Mouse (Mus musculus) intestine, postnatal 0 days (tissue): ENCODE data around the gene Macrod1. TPM values are rescaled to one million over a fixed set of nuclear protein-coding genes. Genes with fewer than 3 reads are reported as not detected.
"Not testable (repeated sequence)": the region's sequence is repeated elsewhere in the genome, so short reads cannot be mapped to it uniquely, and the experiment has no call there.

Experiments used
- ATAC-seq: fragments of 200-750 bp; cut with Nextera tagmentation; 2 replicates; pipeline ENCODE4 v1.8.0; 2017; ENCODE audit warnings: mild to moderate bottlenecking, moderate TSS enrichment, moderate library complexity
- H3K27ac ChIP-seq: fragments of 300-500 bp; sonication (generic); 2 replicates; pipeline ENCODE4 v1.5.1; 2014; ENCODE audit warnings: mild to moderate bottlenecking, low read depth, low read length, moderate library complexity
- H3K27me3 ChIP-seq: fragments of 300-500 bp; sonication (generic); replicated peaks from 2 replicates; pipeline ENCODE4 v1.6.1; 2014; ENCODE audit warnings: low read length, mixed read lengths; ENCODE audit not compliant: control insufficient read depth, insufficient read depth
- H3K36me3 ChIP-seq: fragments of 300-500 bp; sonication (generic); 2 replicates; pipeline ENCODE4 v1.6.1; 2014; ENCODE audit warnings: mild to moderate bottlenecking, moderate library complexity; ENCODE audit not compliant: control insufficient read depth, insufficient read depth
- H3K4me1 ChIP-seq: fragments of 300-500 bp; sonication (generic); replicated peaks from 2 replicates; pipeline ENCODE4 v1.6.1; 2014; ENCODE audit warnings: antibody characterized with exemption, low read length, mixed read lengths; ENCODE audit not compliant: control insufficient read depth, insufficient read depth
- H3K4me2 ChIP-seq: fragments of 300-500 bp; sonication (generic); replicated peaks from 2 replicates; pipeline ENCODE4 v1.6.1; 2014; ENCODE audit warnings: low read depth, mild to moderate bottlenecking, moderate library complexity
- H3K4me3 ChIP-seq: fragments of 300-500 bp; sonication (generic); 2 replicates; pipeline ENCODE4 v1.5.1; 2014; ENCODE audit warnings: low read depth, low read length
- H3K9ac ChIP-seq: fragments of 300-500 bp; sonication (generic); 2 replicates; pipeline ENCODE4 v1.6.1; 2014; ENCODE audit warnings: mild to moderate bottlenecking, low read depth, low read length
- H3K9me3 ChIP-seq: fragments of 300-500 bp; sonication (generic); 2 replicates; pipeline ENCODE4 v1.6.1; 2016; ENCODE audit warnings: mixed run types; ENCODE audit not compliant: control insufficient read depth
- CTCF ChIP-seq: sonication (generic); IDR thresholded peaks from 2 replicates; pipeline ENCODE4 v1.5.1; 2016; ENCODE audit warnings: low read depth, mild to moderate bottlenecking, control low read depth, antibody characterized with exemption, moderate library complexity
- WGBS: fragments of 180-500 bp; shearing (Covaris S2); extraction: QIAGEN DNeasy Blood & Tissue Kit; methylation state at CpG from one replicate; pipeline ENCODE4 v1.1.7; 2014; 5-methylcytosine and 5-hydroxymethylcytosine counted together
- polyA plus RNA-seq: library from polyadenylated mRNA; unstranded; fragments of >200 nt; fragmentation: Nextera tagmentation; extraction: Ambion mirVana; gene quantifications from 2 replicates; pipeline ENCODE4 v1.2.1, GENCODE M21; 2015

Macrod1 gene
- polyA plus RNA-seq, 1 experiment from 2014 or later, result 15.1 TPM

DNA sequence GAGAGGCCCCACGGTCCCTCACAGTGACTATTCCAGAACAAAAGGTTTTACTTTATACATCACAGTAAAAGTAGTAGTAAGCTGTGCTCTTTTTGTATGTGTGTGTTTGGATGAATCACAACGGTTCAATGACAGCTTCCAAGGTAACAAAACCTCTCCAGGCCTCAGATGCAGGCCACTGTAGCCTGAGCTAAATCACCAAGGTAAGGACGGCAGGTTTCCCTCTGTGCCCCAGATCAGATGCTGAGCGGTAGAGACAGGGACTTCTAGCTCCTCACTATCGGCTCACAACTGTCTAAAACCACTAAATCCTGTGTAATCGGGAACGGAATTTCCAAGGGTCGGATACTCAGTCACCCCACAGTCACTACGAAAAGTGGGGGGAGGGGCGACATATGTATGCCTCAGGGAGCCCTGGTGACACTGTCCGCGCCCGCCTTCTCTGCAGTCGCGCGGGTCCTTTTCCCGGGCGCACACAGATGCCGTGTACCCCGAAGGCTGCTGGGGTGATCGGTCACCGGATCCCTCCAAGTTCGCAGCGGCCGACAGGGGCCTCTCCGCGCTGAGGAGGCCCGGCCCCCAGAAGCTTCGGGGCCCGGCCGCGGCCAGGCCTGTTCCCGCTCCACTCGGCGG lies 17.4 kb upstream of the Macrod1 start:
- TF ChIP-seq CTCF, result no peak
- WGBS, result 1% methylated on average over 35 of the region's 35 CpGs
- peak overlapping the region; percentile 87 for H3K9ac ChIP-seq

DNA sequence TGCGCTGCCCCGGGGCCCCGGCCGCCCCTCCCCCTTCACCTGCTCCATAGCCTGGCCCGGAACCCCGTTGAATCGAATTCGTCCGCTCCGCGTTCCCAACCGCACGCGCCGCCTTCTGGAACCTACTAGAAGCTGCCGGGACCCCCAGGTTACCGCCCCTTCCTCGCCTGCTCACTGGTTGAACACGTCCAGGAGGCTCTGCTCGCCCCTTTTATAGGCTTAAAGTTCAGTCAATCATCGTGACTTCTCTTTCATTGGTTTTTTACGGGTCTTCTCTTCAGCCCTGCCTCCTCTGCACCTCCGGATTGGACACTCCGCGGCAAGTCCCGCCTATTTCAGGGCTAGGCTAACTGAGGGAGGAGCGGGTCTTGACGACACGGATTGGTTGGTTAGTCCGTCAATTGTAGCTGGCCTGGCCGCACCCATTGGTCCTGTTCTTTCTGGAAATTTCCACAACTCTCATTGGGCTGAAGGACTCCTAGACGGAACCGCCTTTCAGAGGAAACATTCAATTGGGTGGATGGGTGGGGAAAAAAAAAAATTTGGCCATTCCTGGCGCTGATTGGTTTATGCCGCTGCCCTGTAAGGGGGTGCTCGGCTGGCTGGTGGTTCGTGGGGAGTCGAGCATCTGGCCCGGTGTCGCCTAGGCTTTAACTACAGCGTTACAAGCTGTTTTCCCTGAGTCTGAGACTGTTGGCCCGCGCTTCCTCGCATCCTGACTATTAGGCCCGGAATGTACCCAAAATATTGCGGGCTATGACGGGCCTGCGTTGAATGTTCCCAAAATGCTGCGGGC lies 16.6 kb upstream of the Macrod1 start, which contains the start of gene Stip1:
TSS of gene Stip1 (minus strand) at position 127 of the 796 bp plus-strand sequence.
- Histone ChIP-seq H3K4me1 (0 out of 2 replicates have a peak, but pooled peaks cover 5% of the 10 kb centered on the region), H3K27me3 (no peaks in the 10 kb centered on the region), H3K36me3 (peaks cover 4% of the 10 kb centered on the region; the same call in 1 of the 2 replicates), H3K9ac (peak within 1 kb of the TSS; percentile 87), H3K4me2 (peak within 1 kb of the TSS; percentile 87), H3K9me3 (no peaks in the 10 kb centered on the region), H3K4me3 (peak within 1 kb of the TSS; percentile 96), H3K27ac (peak within 1 kb of the TSS; percentile 74)
- peak; percentile 69 for TF ChIP-seq CTCF
- WGBS, result under 1% methylated on average over 49 of the region's 49 CpGs
- ATAC-seq, result peak; percentile 99

More for the DNA sequence above, 17.4 kb upstream of the Macrod1 start:
- Histone ChIP-seq H3K9me3 (no peaks in the 10 kb centered on the region), H3K4me1 (0 out of 2 replicates have a peak, but pooled peaks cover 5% of the 10 kb centered on the region), H3K4me2 (peak overlapping the region; percentile 87), H3K27me3 (no peaks in the 10 kb centered on the region), H3K27ac (peak overlapping the region; percentile 74), H3K36me3 (peaks cover 11% of the 10 kb centered on the region), H3K4me3 (peak overlapping the region; percentile 96)
- peak; percentile 6 for ATAC-seq

DNA sequence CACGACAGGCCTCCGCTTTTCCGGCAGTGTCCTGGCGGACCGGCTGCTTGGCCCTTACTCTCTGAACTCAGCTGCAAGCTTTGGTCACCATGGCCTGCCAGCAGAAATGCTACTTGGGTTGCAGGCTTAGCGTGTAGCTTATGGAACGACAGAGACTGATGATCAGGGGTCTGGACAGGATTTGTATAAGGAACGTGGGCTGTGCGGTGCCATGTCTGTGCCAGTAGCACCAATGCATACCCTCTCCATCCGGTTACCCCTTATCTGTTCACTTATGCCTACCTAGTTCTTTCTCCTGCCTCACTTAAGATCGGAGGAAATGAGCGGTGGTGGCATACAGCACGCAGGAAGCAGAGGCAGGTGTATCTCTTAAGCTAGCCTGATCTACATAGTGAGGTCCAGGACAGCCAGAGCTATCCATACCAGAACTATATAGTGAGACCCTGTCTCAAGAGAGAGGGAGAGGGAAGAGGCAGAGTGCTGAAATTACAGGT lies 15.9 kb upstream of the Macrod1 start:
- H3K36me3 ChIP-seq, result no peaks in the 10 kb centered on the region
- no peaks in the 10 kb centered on the region for H3K27me3 ChIP-seq
- H3K4me1 ChIP-seq, result 0 out of 2 replicates have a peak, but pooled peaks cover 5% of the 10 kb centered on the region
- peak overlapping the region; percentile 75 for H3K4me2 ChIP-seq
- no peak for ATAC-seq
- H3K27ac ChIP-seq, result peak overlapping the region; percentile 74; the same call in 1 of the 2 replicates
- H3K9me3 ChIP-seq, result no peaks in the 10 kb centered on the region
- no peak for TF ChIP-seq CTCF
- peak overlapping the region; percentile 55 for H3K9ac ChIP-seq
- peak overlapping the region; percentile 51 for H3K4me3 ChIP-seq
- WGBS, result 20% methylated on average over 13 of the region's 13 CpGs

DNA sequence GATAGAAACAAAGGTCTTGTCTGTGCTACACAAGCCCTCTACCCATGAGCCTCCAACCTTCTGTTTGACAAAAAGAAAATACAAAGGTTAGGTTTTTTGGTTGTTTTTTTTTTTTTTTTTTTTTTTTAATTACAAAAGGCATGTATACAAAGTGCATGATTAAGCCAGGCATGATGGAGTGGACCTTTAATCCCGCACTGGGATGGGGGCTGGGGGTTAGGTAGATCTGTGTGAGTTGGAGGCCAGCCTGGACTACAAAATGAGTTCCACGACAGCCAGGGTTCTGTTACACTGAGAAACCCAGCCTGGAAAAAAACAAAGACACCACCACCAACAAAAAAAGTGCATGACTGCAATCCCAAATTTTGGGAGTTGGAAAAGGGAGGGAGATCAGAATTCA lies 15.4 kb upstream of the Macrod1 start:
- no peaks in the 10 kb centered on the region for H3K9me3 ChIP-seq
- no peaks in the 10 kb centered on the region for H3K36me3 ChIP-seq
- TF ChIP-seq CTCF, result no peak
- H3K9ac ChIP-seq, result no peak overlapping the region
- H3K4me3 ChIP-seq, result no peak overlapping the region
- no peak overlapping the region for H3K27ac ChIP-seq
- WGBS, result 93% methylated on average over 2 of the region's 2 CpGs
- no peak for ATAC-seq
- H3K4me1 ChIP-seq, result 0 out of 2 replicates have a peak, but pooled peaks cover 5% of the 10 kb centered on the region
- peak overlapping the region; percentile 75; the same call in 1 of the 2 replicates for H3K4me2 ChIP-seq
- H3K27me3 ChIP-seq, result no peaks in the 10 kb centered on the region

DNA sequence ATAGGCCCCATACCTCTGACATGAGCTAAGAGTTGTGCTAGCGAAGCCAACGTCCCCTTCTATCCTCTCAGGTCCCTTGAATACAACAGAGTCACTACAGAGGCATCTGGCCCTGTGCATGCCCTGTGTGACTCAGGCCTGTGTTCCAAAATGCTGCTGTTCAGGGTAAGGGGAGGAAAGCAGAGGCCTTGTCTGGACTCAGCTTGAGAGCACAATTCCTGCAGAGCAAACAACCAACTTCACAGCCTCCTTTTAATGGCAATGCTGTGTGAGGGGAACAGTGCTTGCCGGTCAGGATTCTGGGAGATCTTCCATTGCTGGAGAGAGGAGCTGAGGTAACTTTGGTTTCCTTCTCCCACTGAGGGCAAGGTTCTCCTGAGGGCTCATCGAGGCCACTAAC lies 12.3 kb upstream of the Macrod1 start:
- Histone ChIP-seq H3K9ac (no peak overlapping the region), H3K9me3 (no peaks in the 10 kb centered on the region), H3K4me2 (no peak overlapping the region), H3K27me3 (no peaks in the 10 kb centered on the region), H3K4me3 (no peak overlapping the region), H3K27ac (no peak overlapping the region), H3K4me1 (no peaks in the 10 kb centered on the region), H3K36me3 (no peaks in the 10 kb centered on the region)
- no peak for ATAC-seq
- TF ChIP-seq CTCF, result no peak
- WGBS, result 56% methylated on average over 4 of the region's 4 CpGs

DNA sequence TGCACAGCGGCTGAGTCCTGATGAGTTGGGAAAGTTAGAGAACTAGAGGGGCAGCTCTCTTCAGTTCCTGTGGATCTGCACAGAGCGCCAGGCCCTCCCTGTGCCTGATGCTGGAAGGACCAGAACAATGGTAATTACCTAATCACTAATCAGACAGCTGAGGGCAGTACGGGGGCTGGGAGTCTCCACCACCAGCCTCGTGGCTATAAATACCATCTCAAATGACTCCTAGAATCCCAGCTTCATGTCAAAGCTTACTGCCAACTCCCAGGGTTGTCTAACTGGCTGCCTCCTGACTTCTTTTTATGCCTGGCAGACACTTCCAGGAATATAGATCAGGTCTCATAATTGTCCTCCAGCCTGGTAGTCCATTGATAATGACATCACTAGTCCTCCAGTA lies 11.9 kb upstream of the Macrod1 start:
- 41% methylated on average over 4 of the region's 4 CpGs for WGBS
- Histone ChIP-seq H3K9me3 (no peaks in the 10 kb centered on the region), H3K4me3 (no peak overlapping the region), H3K27me3 (no peaks in the 10 kb centered on the region), H3K27ac (no peak overlapping the region), H3K4me1 (no peaks in the 10 kb centered on the region), H3K36me3 (no peaks in the 10 kb centered on the region), H3K4me2 (no peak overlapping the region), H3K9ac (no peak overlapping the region)
- TF ChIP-seq CTCF, result no peak
- ATAC-seq, result no peak

DNA sequence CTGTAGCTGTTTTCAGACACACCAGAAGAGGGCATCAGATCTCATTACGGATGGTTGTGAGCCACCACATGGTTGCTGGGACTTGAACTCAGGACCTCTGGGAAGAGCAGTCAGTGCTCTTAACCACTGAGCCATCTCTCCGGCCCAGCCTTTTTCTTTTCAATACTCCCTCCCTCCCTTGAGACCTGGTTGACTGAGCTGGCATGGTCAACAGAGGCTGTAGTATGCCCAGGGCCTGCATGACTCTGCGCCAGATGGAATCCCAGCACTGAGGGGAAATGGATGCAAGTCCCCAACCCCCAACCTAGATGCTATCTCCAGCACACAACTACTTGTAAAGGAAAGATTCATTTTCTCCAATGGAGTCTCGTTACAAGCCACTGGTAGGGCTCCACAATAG lies 3.2 kb upstream of the Macrod1 start:
- H3K4me1 ChIP-seq, H3K4me3 ChIP-seq, H3K9ac ChIP-seq, H3K27me3 ChIP-seq, H3K4me2 ChIP-seq, H3K36me3 ChIP-seq, ATAC-seq, H3K9me3 ChIP-seq, H3K27ac ChIP-seq: not testable (repeated sequence)
- WGBS, result 90% methylated on average over 4 of the region's 4 CpGs
